Mouse (Mus musculus) bone marrow macrophage, adult 2 months (primary cell): ENCODE measurements at regions not wholly inside any gene's neighbourhood (a gene's known extent, or its start where the extent isn't known, plus 50 kb on each side); places are given as distances from the start of the nearest gene placed in this dataset.

ENCODE experiments used
- CTCF ChIP-seq: IDR thresholded peaks from 2 replicates; pipeline ENCODE4 v1.5.1; 2012; ENCODE audit warnings: low read depth, mild to moderate bottlenecking, low read length, moderate library complexity
- POLR2A ChIP-seq: IDR thresholded peaks from 2 replicates; pipeline ENCODE4 v1.6.1; 2012; ENCODE audit warnings: mild to moderate bottlenecking, low read depth, low read length, borderline replicate concordance

- TF ChIP-seq CTCF (no peak), POLR2A (no peak)
Observed at GRCm38 (mm10) chr4:55664822-55665221, 132.6 kb upstream of the Klf4 start.
